Mouse (Mus musculus) E14TG2a.4 (cell line): ENCODE data around the gene Olfr458.

Experiments
- CTCF ChIP-seq: conservative IDR thresholded peaks from 2 replicates; pipeline ENCODE4 v1.5.1; 2014; ENCODE audit warnings: low read length
- NANOG ChIP-seq: IDR thresholded peaks from 2 replicates; pipeline ENCODE4 v1.6.1; 2014; ENCODE audit warnings: borderline replicate concordance, low read length, mixed read lengths
- POU5F1 ChIP-seq: IDR thresholded peaks from 2 replicates; pipeline ENCODE4 v1.6.1; 2014; ENCODE audit warnings: low read length, borderline replicate concordance

DNA sequence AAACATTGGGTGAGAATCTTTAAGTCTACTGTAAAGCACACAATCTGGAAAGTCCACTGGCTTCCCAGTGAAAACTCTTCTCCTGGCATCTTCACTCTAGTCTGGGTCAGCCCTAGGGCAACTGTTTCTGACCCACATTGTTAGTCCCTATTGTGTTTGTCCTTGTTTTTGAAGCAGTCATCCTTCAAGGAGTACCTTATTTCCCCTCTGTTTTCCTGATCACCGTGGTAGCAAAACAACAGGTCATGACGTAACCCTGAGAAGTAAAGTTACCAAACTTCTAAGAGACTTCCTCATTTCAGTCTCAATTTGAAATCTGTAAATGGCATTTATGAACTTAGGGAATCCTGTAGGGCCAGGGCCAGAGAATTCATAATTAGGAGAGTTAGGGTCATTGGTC is 43.6 kb downstream of the Olfr458 start:
- TF ChIP-seq CTCF, result no peak
- TF ChIP-seq NANOG, result no peak
- no peak for TF ChIP-seq POU5F1
